Mouse (Mus musculus) spleen, adult 2 months (tissue): ENCODE data around the gene Gm28036.

Source experiments
- CTCF ChIP-seq: fragments of 200-500 bp; IDR thresholded peaks from 2 replicates; pipeline ENCODE4 v1.5.1; 2011; ENCODE audit warnings: mild to moderate bottlenecking, inconsistent platforms; ENCODE audit not compliant: insufficient read depth, insufficient read length, insufficient replicate concordance; ENCODE audit errors: extremely low read depth
- POLR2A ChIP-seq: fragments of 200-500 bp; IDR thresholded peaks from 2 replicates; pipeline ENCODE4 v1.6.1; 2011; ENCODE audit warnings: low read depth, low read length, inconsistent platforms

GRCm38 (mm10) chr2:156078421-156079182, 48.3 kb downstream of the Gm28036 start:
- TF ChIP-seq CTCF (no peak), POLR2A (no peak)
